Mouse (Mus musculus) G1E (cell line): Measurements from ENCODE around the gene Dbr1.

ENCODE experiments used
- CTCF ChIP-seq: IDR thresholded peaks from 2 replicates; pipeline ENCODE4 v1.5.1; 2012; ENCODE audit warnings: low read depth, low read length, inconsistent platforms, mixed read lengths
- TAL1 ChIP-seq: conservative IDR thresholded peaks from 2 replicates; pipeline ENCODE4 v1.6.1; 2012; ENCODE audit warnings: low read depth, low read length, inconsistent platforms, mixed read lengths

DNA sequence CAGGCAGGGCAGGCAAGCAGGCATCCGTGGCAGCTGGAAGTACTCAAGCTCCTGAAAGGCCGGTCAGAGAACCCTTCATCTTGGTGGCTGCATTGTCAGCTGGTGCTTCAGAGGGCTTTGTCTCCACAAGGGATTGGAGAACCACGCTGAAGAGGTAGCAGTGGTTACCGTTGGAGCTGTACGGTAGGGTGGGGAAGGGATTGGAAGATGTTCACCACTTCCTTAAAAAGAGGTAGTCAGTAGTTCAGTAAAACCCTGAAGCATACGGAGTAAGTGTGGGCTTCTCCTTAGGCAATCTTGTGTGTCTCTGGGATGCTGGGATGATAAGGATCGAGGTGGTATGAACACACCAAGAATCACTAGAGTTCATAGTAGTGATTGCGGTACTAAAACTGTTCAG is 15.5 kb downstream of the Dbr1 start:
- no peak for TF ChIP-seq CTCF
- TF ChIP-seq TAL1, result no peak
